Mouse (Mus musculus): ENCODE data around the gene Pfkp.

Pfkp gene

DNA sequence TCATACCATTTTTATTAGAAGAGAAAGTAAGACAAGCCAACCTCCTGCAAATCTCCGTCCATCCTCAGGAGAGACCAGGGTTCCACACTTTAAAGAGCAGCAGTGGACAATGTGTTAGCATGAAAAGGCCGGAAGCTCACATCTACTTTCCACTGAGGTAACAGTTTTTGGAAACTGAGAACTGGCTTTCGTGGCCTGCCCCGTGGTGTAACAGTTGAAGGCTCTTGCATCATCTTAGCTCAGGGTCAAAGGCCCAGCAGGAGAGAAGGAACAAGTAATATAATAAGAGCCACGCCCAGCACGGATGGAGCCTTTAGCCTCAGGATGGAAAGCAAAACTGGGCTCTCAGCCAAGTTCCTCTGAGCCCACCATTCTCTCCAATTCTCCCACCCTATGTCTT, 12.1 kb downstream of the Pfkp start:
- no peak for DNase-seq

DNA sequence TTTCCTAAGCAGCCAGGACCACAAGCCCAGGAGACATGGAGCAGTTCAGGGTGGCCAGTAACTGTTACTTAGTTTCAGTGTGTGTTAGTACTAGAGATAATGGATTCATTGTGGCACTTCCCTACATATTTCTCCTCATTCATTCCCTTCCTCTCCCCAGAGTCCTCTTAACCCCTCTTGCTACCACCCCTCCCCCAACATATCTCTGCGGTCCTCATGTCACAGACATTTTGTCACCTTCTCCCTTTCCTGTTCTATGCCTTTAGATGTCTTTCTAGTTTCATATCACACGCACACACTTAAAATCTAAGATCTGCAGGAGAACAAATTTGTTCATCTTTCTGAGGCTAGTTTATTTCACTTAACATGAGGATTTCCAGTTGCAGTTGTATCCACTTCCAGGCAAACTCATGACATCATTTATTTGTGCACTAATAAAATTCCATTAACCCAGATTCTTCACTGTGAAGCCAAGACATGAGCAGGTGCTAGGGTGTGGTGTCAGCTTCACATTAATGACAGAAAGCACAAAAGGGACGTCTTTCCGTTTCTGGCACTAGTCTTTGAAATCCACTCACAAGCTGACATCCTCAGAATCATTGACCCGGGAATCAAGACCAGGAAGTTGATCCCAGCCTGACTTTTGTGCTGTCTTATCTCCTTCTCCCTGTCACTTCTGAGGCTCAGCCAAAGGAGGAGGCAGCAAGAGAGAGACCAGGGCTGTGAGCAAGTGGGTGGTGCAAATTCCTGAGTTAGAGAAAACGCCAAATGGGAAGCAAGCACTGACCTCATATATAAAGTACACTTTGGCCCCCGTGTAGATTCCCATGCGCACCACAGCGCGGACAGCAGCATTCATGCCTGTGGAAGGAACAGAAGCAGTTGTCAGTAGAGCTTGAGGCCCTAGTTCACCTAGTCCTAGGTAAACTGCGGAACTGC, 13.2 kb downstream of the Pfkp start:
- DNase-seq: no peak

DNA sequence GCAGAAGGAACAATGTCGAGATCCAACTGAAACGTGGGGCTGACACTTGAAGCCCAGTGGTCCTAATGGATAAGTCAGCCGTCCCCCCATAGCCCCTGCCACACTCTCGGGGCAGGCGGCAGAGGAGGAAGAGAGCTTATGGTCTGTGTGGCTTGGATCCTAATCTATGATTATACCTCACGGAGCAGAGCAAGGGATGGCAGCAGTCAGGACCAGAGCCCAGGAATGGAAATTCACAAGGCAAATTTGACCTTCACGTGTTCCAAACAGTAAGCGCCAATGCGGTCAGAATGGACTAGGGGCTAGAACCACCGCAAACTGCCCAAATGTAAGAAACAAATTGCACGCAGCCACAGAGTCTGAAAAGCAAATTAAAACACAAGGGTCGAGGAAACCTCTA, 14.5 kb downstream of the Pfkp start:
- DNase-seq: no peak

GRCm38 (mm10) chr13:6633524-6633923, 15.1 kb downstream of the Pfkp start:
- peak in 1 of 2 experiments; percentile 10 for DNase-seq

GRCm38 (mm10) chr13:6632935-6633334, 15.6 kb downstream of the Pfkp start:
- DNase-seq: no peak

GRCm38 (mm10) chr13:6632513-6632912, 16.1 kb downstream of the Pfkp start:
- no peak for DNase-seq

DNA sequence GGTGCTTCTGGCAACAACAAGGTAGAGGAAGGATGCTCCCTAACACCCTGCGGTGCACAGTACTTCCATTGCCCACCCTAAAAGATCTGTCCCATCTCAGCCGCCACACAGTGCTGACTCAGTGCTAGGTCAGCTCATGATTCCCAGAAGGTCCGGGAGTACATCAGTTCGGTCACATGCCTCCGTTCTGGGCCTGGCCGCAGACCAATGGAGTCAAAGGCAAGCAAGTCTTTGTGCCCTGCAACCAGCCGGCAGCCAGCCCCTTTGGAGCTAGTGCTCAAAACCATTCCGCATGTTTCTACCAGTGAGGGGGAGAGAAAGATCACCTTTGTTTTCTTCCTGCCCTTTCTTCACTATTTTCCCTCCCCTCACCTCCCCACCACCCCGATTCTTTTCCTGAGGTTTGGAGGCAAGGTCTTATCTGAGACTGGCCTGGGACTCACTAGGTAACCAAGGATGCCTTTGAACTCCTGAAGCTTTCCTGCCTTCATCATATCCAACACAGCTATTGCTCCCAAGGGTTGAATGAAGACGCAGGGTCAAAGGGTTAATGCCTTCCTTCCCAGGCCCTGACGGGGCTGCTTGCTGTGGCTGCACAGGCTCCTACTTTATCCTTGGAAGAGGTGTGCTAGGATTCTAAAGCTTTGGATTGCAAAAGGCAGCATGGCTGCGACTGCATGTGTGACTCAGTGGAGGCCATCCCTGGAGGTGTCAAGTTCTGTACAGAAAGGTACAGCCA, 16.6 kb downstream of the Pfkp start:
- DNase-seq: peak; percentile 17 to 24

- DNase-seq: peak; percentile 54 to 57
Observed at GRCm38 (mm10) chr13:6630660-6631059, 17.9 kb downstream of the Pfkp start.

- no peak for DNase-seq
Observed at GRCm38 (mm10) chr13:6629927-6630326, 18.6 kb downstream of the Pfkp start.

DNA sequence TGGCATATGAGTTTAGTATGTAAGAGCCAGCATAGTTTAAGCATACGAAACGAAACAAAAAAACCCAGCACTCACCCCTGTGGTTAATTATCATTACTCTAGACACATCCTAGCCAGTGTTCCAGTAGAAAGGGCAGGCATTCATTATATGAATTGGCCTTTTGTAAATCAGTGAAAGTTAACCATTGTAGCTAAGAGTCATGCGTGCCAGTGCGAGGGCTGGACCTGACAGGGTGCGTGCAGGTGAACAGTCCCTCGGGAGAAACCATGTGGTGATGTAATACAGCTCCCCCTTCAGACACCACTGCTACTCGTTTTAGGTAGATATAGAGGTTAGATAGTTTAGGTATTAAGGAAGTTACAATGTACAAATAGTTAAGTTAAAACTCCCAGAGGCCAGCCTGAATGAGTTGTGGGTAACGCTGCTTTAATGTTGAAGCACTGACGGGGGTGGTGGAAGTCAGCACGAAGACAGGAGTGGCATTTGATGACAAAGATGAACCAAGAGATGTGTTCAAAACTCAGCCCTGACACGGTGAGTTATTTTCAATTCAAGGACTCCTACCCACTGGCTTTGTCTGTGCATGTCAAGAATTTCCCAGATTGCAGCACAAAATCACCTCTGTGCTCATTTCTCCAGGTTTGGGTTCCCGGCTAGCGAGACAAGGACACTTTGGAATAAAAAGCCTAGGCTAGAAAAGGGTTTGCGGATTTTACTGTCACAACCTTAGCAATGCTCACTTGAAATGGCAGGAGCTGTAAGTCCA, 19.4 kb downstream of the Pfkp start:
- no peak for DNase-seq

DNA sequence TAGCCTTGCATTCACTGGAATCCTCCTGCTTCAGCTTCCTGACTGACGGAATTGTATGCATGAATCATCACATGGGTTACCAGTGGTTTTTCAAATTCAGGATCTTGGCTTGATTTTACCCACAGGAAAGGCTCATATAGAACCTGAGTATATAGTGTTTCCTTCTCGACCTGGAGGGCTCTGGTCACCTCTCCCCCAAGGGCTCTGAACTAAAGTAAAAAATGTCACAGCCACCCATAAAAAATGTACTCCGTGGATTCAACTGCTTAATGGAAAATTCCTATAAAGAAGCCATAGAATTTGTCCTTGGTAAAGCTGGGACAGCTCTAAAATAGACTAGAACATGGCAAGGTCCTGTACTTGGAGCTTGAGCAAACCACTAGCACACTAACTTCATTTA, 20.3 kb downstream of the Pfkp start:
- no peak for DNase-seq

DNA sequence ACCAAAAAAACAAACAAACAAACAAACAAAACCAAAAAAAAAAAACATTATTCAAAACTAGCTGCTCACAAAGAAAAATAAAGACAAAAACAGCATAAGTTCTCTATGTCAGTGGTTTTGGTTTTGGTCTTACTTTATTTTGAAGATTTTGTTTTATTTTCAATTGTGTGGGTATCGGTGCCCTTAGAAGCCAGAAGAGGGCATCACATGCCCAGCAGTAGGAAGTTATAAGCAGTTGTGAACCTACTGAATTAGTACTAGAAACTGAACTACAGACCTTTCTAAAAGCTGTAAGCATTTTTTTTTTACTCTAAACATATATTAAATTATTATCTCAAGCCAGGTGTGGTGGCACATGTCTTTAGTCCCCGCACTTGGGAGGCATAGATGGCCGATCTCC, 21.2 kb downstream of the Pfkp start:
- no peak for DNase-seq

DNA sequence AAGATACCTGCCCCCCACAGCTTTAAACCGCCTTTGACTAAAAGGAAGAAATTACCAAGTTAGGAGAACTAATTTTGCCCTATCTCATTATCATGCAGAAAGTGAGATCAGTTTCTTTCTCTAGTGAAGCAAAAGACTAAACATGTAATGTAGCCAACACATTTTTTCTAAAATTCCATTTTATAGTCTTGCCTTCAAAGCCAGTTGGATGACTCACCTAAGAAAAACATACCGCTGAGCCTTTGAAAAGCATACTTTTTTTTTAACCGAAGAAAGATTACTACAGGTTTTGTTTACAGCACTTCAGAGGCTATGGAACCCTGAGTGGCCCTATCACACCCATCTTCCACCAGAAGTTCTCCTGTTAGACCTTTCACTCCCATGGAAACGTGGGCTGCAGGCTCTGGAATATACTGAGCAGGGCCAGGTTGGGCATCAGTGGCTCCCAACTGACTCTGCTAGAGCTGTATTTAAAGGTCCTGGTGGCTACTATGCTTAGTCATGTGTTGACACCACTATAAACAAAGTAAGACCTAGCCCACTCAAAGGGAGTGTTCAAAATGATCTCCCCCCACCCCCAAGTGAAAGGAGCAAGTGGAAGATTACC, 22.0 kb downstream of the Pfkp start:
- DNase-seq: no peak

DNA sequence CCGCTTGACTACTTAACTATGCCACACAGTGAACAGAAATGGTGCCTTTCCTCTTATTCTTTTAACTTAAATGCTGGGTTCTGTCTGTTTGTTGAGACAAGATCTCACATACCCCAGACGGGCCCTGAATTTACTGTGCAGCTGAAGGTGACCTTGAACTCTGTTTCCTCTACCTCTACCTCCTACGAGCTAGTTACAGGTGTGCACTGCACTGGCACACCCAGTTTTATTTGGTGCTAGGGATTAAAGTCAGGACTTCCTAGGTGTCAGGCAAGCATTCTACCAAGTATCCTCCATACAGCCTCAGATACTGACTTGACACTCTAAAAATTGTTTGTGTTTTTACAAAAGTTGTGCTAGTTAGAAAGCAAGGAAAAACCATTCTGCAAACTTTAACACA, 22.6 kb downstream of the Pfkp start:
- DNase-seq: no peak

DNA sequence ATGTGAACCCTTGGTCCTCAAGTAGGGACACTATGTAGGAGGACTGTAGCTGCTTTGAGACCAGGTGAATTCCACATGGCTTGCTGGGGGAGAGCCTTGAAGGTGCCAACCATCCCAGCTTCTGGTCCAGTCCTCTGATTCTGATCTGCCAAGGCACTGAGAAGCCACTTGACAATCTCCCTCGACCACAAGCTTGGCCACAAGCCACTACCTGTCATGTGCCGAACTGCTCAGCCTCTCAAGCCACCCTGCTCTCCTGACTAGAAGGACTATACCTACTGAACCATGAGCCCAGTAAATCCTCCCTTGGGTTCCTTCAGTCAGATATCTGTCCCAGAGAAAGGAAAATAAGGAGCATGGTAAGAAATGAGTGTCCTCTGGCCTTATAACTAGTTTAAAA, 24.0 kb downstream of the Pfkp start:
- DNase-seq: peak; percentile 57 to 66

- DNase-seq: no peak
Observed at GRCm38 (mm10) chr13:6624121-6624520, 24.5 kb downstream of the Pfkp start.

DNA sequence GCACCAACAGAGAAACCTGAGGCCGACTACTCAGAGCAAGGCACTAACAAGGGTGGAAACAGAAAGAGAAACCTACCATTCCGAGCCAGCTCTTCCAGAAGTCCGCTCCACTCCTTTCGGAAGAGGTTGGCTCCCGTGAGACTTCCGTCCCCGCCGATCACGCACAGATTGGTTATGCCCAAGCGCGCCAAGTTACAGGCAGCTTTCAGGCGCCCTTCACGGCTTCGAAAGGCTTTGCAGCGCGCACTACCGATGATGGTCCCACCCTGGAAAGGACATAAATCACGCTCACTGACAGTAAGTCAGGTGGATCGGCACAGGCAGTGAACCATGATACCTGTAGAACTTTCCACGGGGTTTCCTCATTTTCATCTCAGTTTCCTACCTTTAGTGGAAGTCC, 26.7 kb downstream of the Pfkp start:
- DNase-seq: no peak

DNA sequence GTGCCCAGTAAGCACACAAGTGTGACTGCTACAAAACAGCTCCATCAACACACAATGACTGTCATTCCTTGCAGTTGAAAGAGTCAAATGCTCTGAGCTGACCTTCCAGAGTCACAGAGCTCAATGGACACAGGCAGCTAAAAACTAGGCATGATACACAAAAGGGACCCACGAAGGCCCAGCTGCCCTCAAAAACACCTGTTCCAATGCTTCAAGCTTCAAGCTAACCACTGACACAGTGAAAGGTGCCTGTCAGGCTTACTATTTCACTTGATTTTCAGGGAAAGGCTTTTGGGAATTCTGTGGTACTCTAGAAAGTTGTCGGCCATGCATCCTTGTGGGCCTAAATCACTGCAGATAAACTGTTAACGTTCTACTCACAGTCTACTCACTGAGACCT, 28.3 kb downstream of the Pfkp start:
- no peak for DNase-seq

DNA sequence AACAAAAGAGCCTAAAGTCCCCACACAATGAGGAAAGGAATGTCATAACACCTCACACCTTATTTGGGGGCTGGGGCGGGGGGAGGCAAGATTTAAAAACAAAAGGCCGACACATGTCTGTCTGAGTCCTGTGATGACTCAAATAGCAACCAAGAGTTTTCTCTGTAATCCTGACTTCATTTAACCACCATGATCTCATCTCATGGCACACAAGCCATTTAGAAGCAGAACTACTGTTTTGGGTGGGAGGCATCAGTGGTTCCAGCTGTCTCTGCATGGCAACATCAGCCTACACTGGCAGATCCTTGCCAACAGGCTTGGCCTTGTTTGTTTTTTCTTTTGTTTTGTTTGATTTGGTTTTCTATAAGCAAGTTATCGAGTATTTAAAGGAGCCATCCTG, 29.9 kb downstream of the Pfkp start:
- DNase-seq: no peak

GRCm38 (mm10) chr13:6613690-6614445, 34.7 kb downstream of the Pfkp start:
- DNase-seq: no peak

DNA sequence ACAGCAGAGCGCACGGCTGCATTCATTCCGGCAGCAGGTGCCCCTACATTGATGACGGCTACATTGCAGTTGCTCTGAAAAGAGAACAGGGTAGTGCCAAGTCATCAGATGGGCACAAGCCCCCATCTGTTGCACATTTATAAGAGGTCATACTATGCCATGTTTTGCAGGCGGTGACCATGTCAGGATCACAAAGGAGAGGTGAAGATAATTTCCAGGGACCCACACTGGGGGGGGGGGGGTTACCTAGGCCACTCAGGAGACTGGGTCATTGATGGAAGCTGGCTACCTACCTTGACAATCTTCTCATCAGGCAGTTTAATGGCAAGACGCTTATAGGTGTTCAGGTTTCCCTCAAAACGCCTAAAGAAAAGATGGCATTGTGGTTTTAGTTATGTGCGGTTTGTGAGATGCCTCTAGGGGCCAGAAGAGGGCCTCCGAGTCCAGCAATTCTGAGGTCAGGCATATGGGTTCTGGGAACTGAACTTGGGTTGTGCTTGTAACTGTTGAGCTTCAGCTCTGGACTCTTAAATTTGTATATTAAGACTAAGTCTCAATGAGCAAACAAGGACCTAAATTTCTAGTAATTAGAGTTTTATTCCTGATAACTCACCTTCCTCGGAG, 45.7 kb downstream of the Pfkp start:
- no peak for DNase-seq

- DNase-seq: no peak
Observed at GRCm38 (mm10) chr13:6601676-6602075, 46.9 kb downstream of the Pfkp start.
